Mouse (Mus musculus) cerebellum, postnatal 36 days (tissue): ENCODE measurements around the gene Scai.
"Not testable (repeated sequence)": the region's sequence is repeated elsewhere in the genome, so short reads cannot be mapped to it uniquely, and the experiment has no call there.

ENCODE experiments used
- DNase-seq, 2 experiments: peaks; one replicate each; pipeline ENCODE4 v3.0.0; 2021 to 2022; ENCODE audit warnings: mixed read lengths in 2 of 2

The Scai gene

GRCm38 (mm10) chr2:39129526-39130326, 60.8 kb downstream of the Scai start:
- DNase-seq: no peak

GRCm38 (mm10) chr2:39124167-39124566, 66.4 kb downstream of the Scai start:
- no peak for DNase-seq

GRCm38 (mm10) chr2:39121137-39121536, 69.4 kb downstream of the Scai start:
- no peak for DNase-seq

GRCm38 (mm10) chr2:39116583-39116982, 74.0 kb downstream of the Scai start:
- DNase-seq: no peak

- DNase-seq: no peak
Observed at GRCm38 (mm10) chr2:39114093-39114492, 76.4 kb downstream of the Scai start.

GRCm38 (mm10) chr2:39110514-39110913, 80.0 kb downstream of the Scai start:
- DNase-seq: no peak

GRCm38 (mm10) chr2:39109712-39110111, 80.8 kb downstream of the Scai start:
- not testable (repeated sequence) for DNase-seq

GRCm38 (mm10) chr2:39099951-39100350, 90.6 kb downstream of the Scai start:
- peak; percentile 8 for DNase-seq

GRCm38 (mm10) chr2:39097993-39098392, 92.5 kb downstream of the Scai start:
- DNase-seq: no peak

- DNase-seq: no peak
Observed at GRCm38 (mm10) chr2:39091966-39092365, 98.6 kb downstream of the Scai start.

- DNase-seq: no peak
Observed at GRCm38 (mm10) chr2:39082706-39083105, 107.8 kb downstream of the Scai start.

- DNase-seq: no peak
Observed at GRCm38 (mm10) chr2:39070666-39071065, 119.9 kb downstream of the Scai start.

- no peak for DNase-seq
Observed at GRCm38 (mm10) chr2:39069096-39069495, 121.4 kb downstream of the Scai start.

- DNase-seq: peak; percentile 86 to 93
Observed at GRCm38 (mm10) chr2:39065400-39065987, 125.0 kb downstream of the Scai start, which contains the start of gene Golga1. TSS of gene Golga1 (minus strand) at chr2:39065541.

- DNase-seq: no peak
Observed at GRCm38 (mm10) chr2:39064687-39065399, 125.7 kb downstream of the Scai start.

- no peak for DNase-seq
Observed at GRCm38 (mm10) chr2:39048515-39048914, 142.0 kb downstream of the Scai start.

GRCm38 (mm10) chr2:39040215-39040614, 150.3 kb downstream of the Scai start:
- no peak for DNase-seq

GRCm38 (mm10) chr2:39031611-39032010, 158.9 kb downstream of the Scai start:
- DNase-seq: no peak

GRCm38 (mm10) chr2:39020004-39020403, 170.5 kb downstream of the Scai start:
- DNase-seq: no peak

- no peak for DNase-seq
Observed at GRCm38 (mm10) chr2:39016581-39016980, 174.0 kb downstream of the Scai start.
